Mouse (Mus musculus) gastrocnemius, postnatal 10 days (tissue): Measurements from ENCODE around the gene Tie1. TPM values are rescaled to one million over a fixed set of nuclear protein-coding genes. Genes with fewer than 3 reads are reported as not detected.

Experiments
- DNase-seq: peaks from one replicate; pipeline ENCODE4 v3.0.0; 2021; ENCODE audit warnings: mixed read lengths
- total RNA-seq, 2 experiments: library from RNA; stranded (reverse); gene quantifications; 2 replicates each; pipeline ENCODE4 v1.2.3; 2021

The Tie1 gene
- total RNA-seq, 2 experiments from 2014 or later: 37.6 to 38.5 TPM

DNA sequence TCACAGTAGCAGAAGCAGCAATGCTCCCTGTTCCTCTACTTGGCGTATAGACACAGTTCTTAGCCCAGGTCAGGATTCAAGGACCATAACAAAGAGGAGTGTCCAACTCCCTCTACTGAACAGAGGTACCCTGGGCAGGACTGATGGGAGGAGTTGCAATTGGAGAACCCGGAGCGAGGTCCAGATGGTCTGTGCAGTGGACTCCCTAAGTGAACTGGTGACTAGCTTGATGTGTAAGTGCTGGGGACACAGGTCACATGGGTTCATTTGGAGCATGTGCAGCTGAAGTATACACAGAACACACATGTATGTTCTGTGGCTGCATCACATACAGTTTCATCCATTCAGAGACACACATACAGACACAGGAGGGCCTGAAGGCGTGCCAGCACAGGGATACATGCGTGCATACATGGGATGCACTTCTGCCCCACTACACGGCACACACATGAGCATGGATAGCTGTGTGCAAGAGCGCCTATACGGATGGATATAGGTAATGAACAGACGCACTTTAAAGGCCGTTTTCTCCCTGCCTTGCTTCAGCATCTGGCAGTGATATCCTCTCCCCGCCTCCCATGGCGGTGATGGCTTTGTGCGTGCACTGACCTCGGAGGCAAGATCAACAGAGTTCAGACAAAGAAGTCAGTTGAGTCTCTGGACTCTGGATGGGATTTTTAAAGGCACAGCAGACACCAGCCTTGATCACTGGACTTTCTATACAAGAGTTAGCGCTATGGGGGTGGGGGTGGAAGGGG is 12.9 kb downstream of the Tie1 start:
- no peak for DNase-seq

DNA sequence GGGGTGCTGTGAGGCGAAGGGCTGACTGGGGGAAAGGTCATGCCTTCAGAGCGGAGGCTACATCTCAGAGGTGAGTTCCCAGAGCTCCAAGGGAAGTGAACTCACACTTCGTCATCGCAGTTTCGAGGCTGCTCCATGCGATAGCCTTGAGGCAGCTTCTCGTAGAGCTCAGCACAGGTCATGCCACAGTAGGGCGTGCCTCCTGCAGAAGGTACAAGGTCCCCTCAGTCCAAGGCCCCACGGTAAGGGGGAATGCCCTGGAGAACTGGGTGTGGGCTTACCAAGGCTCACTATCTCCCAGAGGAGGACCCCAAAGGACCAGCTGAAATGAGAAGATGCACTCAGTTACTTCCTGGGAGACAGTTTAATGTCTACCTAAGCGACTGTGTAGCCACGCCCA is 17.2 kb downstream of the Tie1 start:
- DNase-seq: no peak

GRCm38 (mm10) chr4:118471281-118471680 is 18.6 kb downstream of the Tie1 start:
- no peak for DNase-seq

- DNase-seq: no peak
Measured at GRCm38 (mm10) chr4:118465697-118466163, 24.1 kb downstream of the Tie1 start.

DNA sequence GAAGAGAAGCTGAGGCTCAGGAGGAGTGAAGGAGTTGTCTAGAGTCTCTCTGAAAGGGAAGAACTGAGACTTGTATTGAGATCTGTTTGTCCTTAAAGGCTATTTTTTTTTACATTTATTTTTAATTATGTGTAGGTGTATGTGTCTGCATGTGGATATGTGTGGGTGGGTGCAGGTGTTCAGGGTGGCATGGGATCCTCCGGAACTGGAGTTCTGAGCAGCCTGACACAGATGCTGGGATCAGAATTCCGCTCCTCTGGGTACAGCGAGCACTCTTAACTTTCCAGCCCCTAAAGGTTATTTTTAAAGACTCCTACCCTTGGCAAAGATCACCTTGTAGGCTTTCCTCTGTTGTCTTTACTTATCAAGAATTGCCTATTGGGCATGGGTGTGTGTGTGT is 24.9 kb downstream of the Tie1 start:
- DNase-seq: no peak

- DNase-seq: no peak
Measured at GRCm38 (mm10) chr4:118457345-118457975, 32.4 kb downstream of the Tie1 start, which contains the start of gene Mpl. Mpl (minus strand) TSS chr4:118457513.

DNA sequence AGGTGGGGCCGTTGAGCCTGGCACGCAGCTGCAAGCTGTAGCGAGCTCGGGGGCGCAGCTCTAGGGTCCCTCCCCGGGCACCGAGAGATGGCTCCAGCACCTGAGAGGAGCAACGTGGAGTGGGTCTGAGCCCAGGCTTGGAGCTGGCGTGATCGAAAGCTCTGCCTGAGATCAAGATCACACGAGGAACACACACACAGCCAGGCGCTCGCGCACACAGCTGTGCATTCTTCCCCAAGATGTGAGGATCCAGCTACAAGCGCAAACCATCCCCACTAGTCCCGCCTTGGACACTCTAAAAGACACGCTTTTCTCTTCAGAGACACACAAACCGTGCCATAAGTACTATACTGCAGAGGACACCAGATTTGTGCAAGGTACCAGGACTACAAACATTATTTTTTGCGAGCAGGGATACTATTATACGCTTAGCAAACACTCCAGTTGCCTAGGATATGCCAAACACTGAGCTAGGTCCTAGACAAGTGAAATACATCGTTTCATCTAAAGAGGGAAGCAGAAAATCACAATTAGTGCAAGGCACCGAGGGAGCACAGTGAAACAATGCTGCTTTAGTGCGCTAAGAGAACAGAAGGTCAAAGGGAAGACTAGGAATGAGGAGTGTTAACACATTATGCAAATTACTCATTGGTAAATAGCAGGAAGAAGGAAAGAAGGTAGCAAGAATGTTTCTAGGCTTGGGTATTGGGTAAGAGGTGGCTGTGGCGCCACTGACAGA is 43.3 kb downstream of the Tie1 start:
- no peak for DNase-seq

- DNase-seq: peak; percentile 42
Measured at GRCm38 (mm10) chr4:118445781-118446414, 44.0 kb downstream of the Tie1 start.

DNA sequence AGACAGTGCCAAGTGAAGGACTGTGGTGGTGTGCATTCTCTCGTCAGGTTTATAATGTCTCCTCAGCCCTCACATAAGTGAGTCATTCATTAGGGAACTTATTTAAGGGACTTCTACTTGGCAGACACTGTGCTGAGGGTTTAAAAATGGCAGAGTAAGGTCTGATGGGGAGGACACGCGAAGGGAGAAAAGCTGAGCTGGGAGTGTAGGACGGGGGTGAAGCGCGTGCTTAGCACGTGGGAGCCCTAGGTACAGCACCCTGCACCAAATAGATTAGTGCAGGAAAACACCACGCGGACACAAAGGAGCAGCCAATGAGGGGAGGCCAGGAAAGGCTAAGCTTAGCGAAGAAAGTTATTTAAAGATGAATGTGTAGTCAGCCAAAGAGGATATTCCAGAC is 44.8 kb downstream of the Tie1 start:
- no peak for DNase-seq

GRCm38 (mm10) chr4:118437829-118438253 is 52.0 kb downstream of the Tie1 start:
- no peak for DNase-seq

DNA sequence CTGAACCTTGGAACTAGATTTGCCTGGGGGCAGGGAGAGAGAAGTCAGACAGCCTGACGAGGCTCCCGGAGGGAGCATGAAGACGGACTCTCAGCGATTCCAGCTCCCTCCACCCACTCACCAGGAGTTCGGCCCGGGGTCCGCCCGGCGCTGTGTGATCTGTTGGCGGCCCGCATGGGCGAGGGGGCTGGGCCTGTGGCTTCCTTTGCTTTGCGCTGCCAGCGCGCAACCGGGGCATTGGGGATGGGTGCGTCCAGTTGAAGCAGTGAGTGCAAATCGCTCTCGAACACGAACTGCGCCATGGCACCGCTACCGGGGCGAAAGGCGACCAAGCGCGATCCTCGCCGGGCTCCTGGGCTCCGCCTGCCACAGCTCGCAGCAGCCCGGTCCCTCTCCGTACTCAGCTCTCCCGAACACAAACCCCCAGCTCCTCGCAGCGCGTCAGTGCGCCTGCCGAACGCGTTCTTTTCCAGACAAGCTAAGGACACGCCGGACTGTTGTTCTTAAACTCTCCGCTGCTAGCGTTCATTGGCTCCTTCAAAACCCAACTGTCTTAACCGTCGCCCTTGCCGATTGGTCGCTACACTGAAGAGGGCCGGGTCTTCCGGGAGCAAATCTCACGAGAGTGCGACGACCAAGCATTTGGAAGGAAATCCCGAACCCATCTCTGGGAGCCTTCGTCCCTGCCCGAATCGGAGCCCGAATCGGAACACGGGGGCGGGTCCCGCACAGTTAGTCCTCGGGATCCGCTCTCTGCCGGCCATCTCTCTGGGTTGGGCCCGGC is 52.8 kb downstream of the Tie1 start, which contains the start of gene Cdc20:
Gene Cdc20, minus strand, starts transcription at position 533 of the 784 bp plus-strand sequence.
- peak; percentile 85 for DNase-seq

GRCm38 (mm10) chr4:118432332-118432731 is 57.5 kb downstream of the Tie1 start:
- DNase-seq: no peak

DNA sequence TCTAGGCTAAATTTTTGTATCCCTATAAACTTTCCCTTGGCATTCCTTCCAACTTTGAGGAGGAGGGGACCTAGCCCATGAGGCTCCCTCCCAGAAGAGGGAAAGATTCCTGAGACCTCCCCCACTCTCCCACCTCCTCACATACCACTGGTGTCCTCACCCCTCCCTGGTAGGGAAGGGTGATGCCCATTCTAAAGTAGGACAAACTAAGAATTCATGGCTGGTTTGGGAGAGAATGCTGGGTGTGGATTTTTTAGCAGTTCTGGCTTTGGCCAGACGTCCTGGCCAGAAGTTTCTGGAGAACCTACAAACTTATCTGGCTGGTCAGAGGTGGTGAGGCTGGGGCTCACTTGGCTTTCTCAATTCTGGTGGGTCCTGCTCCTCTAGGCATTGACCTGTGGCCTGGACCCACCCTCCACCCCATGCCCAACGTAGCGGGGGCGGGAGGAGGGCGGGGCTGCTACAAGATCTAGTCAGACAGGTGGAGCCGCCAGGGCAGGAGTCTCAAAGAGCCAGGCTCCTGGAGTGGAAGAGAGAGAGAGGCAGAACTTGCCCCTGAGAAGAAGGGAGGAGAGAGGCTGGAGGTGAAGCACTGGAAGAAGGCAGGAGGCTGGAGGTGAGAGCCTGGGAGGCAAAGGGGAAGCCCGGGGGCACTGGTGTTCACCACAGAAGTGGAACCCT is 60.5 kb downstream of the Tie1 start:
- no peak for DNase-seq

- DNase-seq: no peak
Measured at GRCm38 (mm10) chr4:118428531-118429214, 61.2 kb downstream of the Tie1 start.

DNA sequence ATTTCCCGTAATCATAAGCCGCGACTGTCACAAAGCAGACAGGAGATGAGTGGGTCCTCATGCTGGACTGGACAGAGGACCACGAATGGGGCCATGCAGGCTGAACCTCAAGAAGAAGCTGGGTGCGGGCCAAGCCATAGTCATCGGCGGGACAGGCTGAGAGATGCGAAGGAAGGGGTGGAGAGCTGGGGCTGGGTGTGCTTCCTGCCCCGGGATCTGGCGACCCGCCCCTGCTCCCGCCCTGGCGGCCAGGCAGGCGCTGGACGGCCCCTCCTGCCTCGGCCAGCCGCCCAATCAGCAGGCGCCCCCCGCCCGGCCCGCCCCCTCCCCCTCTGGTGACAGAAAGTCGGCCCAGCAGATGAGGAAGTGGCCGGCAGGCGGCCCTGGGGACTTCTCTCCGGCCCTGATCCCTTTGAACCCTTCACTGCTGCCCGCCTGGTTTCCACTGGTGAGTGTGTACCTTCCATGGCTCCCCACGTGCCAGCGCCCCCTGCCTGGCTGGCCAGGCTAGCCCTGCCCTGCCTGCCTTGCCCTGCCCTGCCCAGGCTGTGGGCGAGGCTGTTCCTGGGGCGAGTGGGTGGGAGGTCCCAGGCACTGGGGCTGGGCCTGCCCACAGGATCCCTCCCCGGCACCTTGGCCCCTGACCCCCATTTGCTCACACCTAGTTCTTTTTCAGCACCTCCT is 62.0 kb downstream of the Tie1 start, which contains the start of gene Elovl1:
Gene Elovl1, plus strand, starts transcription at position 326 of the 684 bp plus-strand sequence.
- peak; percentile 92 for DNase-seq

DNA sequence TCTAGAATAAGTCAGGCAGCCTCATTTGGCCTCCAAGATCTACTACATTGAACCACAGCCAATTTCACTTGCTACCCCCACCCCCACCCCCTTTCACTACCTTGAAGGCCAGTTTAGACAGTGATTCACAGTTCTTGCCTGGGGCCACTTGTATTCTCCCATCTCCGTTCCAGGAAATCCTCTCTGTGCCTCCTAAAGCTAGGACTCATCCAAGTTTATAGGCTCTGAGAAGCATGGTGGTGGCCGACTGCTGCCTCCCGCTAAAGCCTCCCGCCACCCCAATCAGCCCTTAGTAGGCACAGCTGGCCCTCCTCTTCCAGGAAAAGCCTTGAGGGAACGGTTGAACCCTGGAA is 62.5 kb downstream of the Tie1 start:
- no peak for DNase-seq

DNA sequence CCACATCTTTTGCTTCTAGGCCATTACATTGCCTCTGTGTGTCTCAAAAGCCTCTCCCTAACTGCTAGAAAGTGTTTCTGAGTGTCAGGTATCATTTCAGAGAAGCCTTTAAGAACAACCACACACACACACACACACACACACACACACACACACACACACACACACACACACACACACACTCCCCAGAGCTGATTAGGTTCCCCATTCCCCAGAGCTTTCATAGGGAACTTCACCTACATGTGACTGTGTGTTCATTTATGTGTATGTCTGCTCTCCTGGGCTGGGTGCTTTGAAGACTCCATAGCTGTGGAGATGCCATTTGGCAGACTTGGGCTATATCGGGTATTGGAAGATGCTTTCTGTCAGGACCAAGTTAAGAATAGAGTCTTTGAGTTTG is 64.5 kb downstream of the Tie1 start:
- DNase-seq: no peak

DNA sequence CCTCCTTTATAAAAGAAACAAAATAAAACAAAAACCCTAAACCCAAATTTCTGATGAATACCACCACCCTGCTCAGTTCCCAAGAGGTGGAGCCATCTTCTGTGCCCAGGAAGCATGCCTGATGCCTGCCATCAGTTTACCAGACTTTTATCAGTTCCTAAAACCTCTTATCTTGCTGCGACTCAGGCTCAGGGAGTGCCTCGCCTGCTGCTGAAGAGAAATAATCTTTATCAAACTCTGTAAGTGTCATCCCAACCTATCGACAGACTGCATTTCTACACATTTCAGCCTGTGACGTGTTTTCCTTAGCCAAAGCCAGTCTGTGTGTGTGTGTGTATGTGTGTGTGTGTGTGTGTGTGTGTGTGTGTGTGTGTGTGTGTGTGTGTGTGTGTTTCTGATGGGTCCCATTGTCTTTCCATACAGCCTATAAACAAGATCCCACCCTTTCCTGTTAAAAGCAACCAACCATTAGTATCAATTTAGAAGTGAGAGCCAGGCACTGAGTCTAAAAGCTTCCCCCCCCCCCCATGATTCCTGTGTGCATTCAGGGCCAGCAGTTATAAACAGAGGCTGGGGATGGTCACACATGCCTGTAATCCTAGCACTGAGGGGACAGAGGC is 65.2 kb downstream of the Tie1 start:
- no peak for DNase-seq

DNA sequence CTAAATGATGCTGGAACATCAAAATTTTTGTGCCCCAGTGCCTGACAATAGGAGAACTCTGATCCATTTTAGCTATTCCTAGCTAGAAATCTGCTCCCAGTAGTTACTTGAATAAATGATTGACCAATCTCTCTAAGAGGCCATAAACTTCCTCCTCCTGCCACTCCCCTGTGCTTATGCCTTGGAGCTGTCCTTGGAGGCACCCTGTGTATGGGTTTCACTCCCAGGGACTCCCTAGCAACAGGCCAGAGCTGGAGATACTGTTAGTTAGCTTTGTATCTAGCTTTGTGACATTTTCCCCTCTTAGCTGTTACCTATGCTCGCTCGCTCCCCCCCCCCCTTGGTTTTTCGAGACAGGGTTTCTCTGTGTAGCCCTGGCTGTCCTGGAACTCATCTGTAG is 68.5 kb downstream of the Tie1 start:
- no peak for DNase-seq
